Mouse (Mus musculus) adrenal gland, adult (tissue): Measurements from ENCODE around the gene Tenm3.

Source experiments
- DNase-seq, 2 experiments: peaks; one replicate each; pipeline ENCODE4 v3.0.0; 2022 to 2023; ENCODE audit warnings: low spot score in 1 of 2; ENCODE audit not compliant: inconsistent age in 2 of 2

Gene Tenm3

GRCm38 (mm10) chr8:48743912-48744311, 99.8 kb downstream of the Tenm3 start:
- DNase-seq: no peak

GRCm38 (mm10) chr8:48742741-48743140, 101.0 kb downstream of the Tenm3 start:
- no peak for DNase-seq

GRCm38 (mm10) chr8:48740951-48741350, 102.8 kb downstream of the Tenm3 start:
- no peak for DNase-seq

GRCm38 (mm10) chr8:48740147-48740881, 103.4 kb downstream of the Tenm3 start:
- no peak for DNase-seq

- DNase-seq: peak; percentile 7 to 77
Observed at GRCm38 (mm10) chr8:48733731-48734130, 110.0 kb downstream of the Tenm3 start.

GRCm38 (mm10) chr8:48733057-48733456, 110.7 kb downstream of the Tenm3 start:
- no peak for DNase-seq

- DNase-seq: no peak
Observed at GRCm38 (mm10) chr8:48730701-48731100, 113.0 kb downstream of the Tenm3 start.

- DNase-seq: no peak
Observed at GRCm38 (mm10) chr8:48728833-48729690, 114.7 kb downstream of the Tenm3 start.

GRCm38 (mm10) chr8:48728006-48728405, 115.7 kb downstream of the Tenm3 start:
- DNase-seq: no peak

- DNase-seq: no peak
Observed at GRCm38 (mm10) chr8:48722744-48723143, 121.0 kb downstream of the Tenm3 start.

- DNase-seq: no peak
Observed at GRCm38 (mm10) chr8:48722318-48722717, 121.4 kb downstream of the Tenm3 start.

GRCm38 (mm10) chr8:48721376-48721775, 122.4 kb downstream of the Tenm3 start:
- no peak for DNase-seq

GRCm38 (mm10) chr8:48715616-48716015, 128.1 kb downstream of the Tenm3 start:
- DNase-seq: no peak

- DNase-seq: no peak
Observed at GRCm38 (mm10) chr8:48706666-48707065, 137.1 kb downstream of the Tenm3 start.

GRCm38 (mm10) chr8:48704885-48705515, 138.8 kb downstream of the Tenm3 start:
- DNase-seq: no peak

- no peak for DNase-seq
Observed at GRCm38 (mm10) chr8:48704485-48704884, 139.3 kb downstream of the Tenm3 start.

- DNase-seq: no peak
Observed at GRCm38 (mm10) chr8:48690665-48691395, 152.9 kb downstream of the Tenm3 start.

GRCm38 (mm10) chr8:48688706-48689105, 155.0 kb downstream of the Tenm3 start:
- no peak for DNase-seq

GRCm38 (mm10) chr8:48688188-48688587, 155.6 kb downstream of the Tenm3 start:
- DNase-seq: peak in 1 of 2 experiments; percentile 50

- DNase-seq: no peak
Observed at GRCm38 (mm10) chr8:48673476-48673875, 170.3 kb downstream of the Tenm3 start.

- DNase-seq: no peak
Observed at GRCm38 (mm10) chr8:48672471-48672870, 171.3 kb downstream of the Tenm3 start.
